Mouse (Mus musculus): Measurements from ENCODE around the gene Ranbp6. TPM values are rescaled to one million over a fixed set of nuclear protein-coding genes. Genes with fewer than 3 reads are reported as not detected.

Gene Ranbp6
- polyA plus RNA-seq, 1 experiment from 2014 or later: 23.2 TPM

- Histone ChIP-seq H3K27ac (no peak overlapping the region), H3K9me3 (no peaks in the 10 kb centered on the region), H3K36me3 (replicated peaks) (peaks cover 6% of the 10 kb centered on the region), H3K4me3 (no peak overlapping the region), H3K4me1 (no peaks in the 10 kb centered on the region; the same call in 1 of the 2 replicates), H3K27me3 (ENCODE audit: poor library complexity, severe bottlenecking) (no peaks in the 10 kb centered on the region)
- WGBS: 89% methylated on average over 3 of the region's 3 CpGs
- DNase-seq (ENCODE audit: extremely low spot score, low spot score): no peak
Measured at GRCm38 (mm10) chr19:29797371-29797770, 15.4 kb downstream of the Ranbp6 start.

GRCm38 (mm10) chr19:29787997-29788396, 24.8 kb downstream of the Ranbp6 start:
- no peaks in the 10 kb centered on the region for H3K9me3 ChIP-seq
- H3K4me3 ChIP-seq: no peak overlapping the region
- DNase-seq (ENCODE audit: extremely low spot score, low spot score): no peak

GRCm38 (mm10) chr19:29782914-29783313, 29.9 kb downstream of the Ranbp6 start:
- DNase-seq (ENCODE audit: extremely low spot score, low spot score): no peak
- Histone ChIP-seq H3K4me1 (no peaks in the 10 kb centered on the region), H3K27ac (no peak overlapping the region), H3K4me3 (no peak overlapping the region), H3K9me3 (no peaks in the 10 kb centered on the region), H3K27me3 (ENCODE audit: poor library complexity, severe bottlenecking) (no peaks in the 10 kb centered on the region), H3K36me3 (replicated peaks) (peaks cover 24% of the 10 kb centered on the region)
- WGBS: 84% methylated on average over 2 of the region's 2 CpGs

More at GRCm38 (mm10) chr19:29787997-29788396, 24.8 kb downstream of the Ranbp6 start:
- Histone ChIP-seq H3K4me1 (no peaks in the 10 kb centered on the region), H3K36me3 (replicated peaks) (peaks cover 23% of the 10 kb centered on the region), H3K27ac (no peak overlapping the region), H3K27me3 (ENCODE audit: poor library complexity, severe bottlenecking) (no peaks in the 10 kb centered on the region)

Other genes starting within 250 kb of the Ranbp6 start
- 17.1 and 17.6 TPM in 2 replicates for gene Ermp1, start 164.6 kb downstream of the Ranbp6 start, polyA plus RNA-seq (2016; fragmentation: Nextera tagmentation; extraction: Ambion mirVana)
- gene Mlana, start 115.2 kb downstream of the Ranbp6 start, polyA plus RNA-seq (2016; fragmentation: Nextera tagmentation; extraction: Ambion mirVana): 0.21 and 0.22 TPM in 2 replicates
- gene 9930021J03Rik, start 7.0 kb downstream of the Ranbp6 start, polyA plus RNA-seq (2016; fragmentation: Nextera tagmentation; extraction: Ambion mirVana): 4.0 and 4.2 TPM in 2 replicates
- 0.48 and 0.68 TPM in 2 replicates for gene Il33, start 112.1 kb upstream of the Ranbp6 start, polyA plus RNA-seq (2016; fragmentation: Nextera tagmentation; extraction: Ambion mirVana)
- not detected in 2 replicates for gene Trpd52l3, start 190.8 kb upstream of the Ranbp6 start, polyA plus RNA-seq (2016; fragmentation: Nextera tagmentation; extraction: Ambion mirVana)
- gene Uhrf2, start 217.5 kb upstream of the Ranbp6 start, polyA plus RNA-seq (2016; fragmentation: Nextera tagmentation; extraction: Ambion mirVana): 78.9 and 80.7 TPM in 2 replicates

Data from forebrain, embryonic 10.5 days (tissue).